Mouse (Mus musculus) A20 (cell line): ENCODE results near the gene Gm28308.

ENCODE experiments used
- DNase-seq: peaks from one replicate; pipeline ENCODE4 v3.0.0-alpha.2; 2011; ENCODE audit warnings: low read depth, low spot score

Gm28308 gene

DNA sequence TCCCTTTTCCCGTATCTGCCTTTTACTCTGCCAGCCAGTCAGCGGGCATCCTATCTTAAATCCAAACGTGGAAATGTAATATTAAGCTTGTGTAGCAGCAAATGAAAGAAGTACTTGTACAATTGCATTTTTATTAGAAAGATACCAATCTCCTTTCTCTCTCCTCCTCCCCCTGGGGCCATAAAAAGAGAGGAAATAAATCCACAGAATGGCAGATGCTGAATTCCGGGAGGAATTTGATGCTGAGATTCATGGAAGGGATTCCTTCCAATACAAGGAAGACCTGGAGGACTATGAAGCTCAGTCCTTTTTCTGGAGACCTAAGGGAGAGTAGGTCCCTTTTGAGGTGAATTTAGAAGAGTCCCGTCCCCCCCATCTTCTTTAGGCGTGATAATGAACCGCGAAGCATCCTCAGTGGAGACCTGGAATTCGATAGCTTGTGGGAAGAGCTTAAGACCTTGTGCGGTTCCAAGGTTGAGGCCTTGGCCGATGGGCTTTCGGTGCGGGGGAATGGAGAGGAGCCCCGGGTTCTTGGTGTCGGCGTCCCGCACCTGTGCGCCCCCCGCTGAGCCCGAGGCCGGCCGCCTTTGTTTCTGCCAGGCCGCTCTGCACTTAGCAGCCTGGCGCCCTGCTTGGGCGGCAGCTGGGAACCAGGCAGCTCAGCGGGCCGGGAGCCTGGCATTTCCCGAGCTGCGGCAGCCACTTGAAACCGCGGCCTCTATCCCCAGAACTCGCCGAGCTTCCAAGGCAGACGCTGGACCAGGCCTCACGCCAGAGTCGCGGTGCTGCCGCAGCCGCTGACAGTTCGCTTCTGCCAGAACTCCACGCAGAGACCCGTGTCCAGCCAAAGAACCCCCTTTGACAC is 44.7 kb downstream of the Gm28308 start:
- DNase-seq: no peak

DNA sequence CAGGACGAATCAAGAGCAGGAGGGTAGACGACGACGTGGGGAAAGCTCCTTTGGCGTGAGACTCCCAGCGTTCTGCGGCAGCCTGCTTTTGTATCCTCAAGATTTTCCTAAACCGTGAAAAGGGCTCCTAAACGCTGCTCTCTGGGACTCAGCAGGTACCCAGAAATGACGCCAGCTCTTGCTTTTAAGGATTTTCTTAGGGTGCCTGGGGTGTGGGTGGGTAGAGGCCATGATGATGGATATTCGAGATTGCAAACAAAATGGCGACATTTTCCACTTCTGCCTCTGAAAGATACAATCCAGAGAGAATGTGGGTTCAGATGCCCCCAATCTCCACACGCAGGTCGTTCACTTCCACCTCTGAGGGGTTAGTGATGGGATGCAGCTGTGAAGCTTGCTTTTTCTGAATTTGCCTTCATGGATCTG is 45.4 kb downstream of the Gm28308 start:
- no peak for DNase-seq

DNA sequence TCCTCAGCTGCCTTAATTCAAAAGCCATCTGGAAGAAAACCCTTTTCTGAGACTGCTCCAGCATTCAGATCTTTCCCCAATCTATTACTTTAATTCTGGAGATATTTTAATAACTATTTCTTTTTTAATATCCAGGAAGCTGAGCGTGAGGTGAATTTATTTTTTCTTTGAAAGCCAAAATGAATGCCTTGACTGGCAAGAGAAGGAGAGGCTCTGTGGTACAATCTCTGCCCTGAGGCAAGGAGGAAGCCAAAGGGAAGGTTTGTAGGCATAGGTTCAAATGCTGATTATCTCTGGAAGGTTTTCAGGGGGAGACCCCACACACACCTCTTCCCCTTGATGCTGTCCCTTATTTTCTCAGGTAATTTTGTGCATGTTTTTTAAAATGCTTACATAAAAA is 46.0 kb downstream of the Gm28308 start:
- no peak for DNase-seq

DNA sequence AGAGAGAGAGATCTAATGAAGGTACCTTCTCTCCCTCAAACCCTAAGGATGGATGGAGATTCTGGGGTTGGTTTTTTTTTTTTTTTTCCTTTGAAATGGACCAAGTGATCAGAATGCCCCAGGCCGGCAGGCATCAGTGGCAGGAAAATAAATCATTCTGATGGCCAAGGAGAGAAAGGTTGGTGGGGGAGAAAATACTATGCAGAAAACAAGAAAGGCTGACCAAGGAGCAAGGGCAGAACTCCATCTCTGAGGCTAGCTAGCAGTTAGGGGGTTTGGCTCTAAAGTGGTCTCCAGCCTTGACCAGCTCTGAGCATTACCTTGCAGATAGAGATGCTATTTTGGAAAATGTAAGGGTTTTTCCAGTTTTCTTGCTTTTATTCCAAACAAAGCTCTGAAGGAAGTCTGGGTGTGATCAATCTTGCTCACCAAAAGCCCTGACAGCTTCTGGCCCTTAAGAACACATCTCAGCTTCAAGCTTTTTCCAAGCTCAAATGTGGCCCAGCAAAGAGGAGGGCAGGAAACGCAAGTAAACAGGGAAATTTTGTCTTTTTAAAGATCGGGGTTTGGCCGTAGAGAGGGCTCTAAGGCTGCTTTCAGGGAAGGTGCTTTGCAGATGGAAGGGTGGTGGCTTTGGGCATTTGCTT is 46.6 kb downstream of the Gm28308 start:
- no peak for DNase-seq

DNA sequence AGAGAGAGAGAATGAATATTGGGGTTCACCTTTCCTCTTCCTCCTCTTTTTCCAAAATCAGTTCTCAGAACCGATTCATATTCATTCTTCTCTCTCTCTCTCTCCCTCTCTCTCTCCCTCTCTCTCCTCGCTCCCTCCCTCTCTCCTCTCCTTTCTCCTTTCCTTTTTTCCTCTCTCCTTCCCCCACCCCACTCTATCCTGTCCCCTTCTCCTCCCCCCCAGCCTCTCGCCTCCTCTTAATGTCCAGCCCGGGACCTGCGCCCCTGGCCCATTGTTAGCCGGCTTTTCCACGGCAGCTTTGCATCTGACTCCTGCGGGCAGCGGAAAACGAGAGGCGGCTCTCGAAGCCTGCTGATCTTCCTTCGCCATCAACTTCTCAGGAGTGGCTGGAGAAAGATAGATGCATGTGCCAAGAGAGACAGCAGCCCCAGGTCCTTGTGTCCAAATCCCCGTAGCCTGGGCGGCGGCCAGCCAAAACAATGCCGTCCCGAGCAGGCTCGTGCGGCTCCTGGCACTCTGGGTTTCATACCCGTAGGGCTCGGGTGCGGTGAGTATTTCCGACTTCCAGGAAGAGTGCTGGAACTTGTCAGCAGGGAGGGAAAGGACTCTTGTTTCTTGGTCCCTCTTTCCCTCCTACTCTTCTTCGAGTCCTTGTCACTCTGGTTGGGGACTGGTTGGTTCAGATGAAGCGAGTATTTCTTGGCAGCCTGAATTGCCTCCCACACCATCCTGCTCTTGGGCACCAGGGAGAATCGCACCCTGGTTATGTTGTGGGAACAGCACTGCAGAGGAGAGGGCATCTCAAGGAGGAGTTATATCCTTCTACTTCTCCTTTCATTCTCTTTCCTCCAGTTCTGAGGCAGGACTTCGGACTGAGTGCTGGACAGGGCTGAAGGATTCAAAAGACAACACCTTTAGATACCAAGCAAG is 47.4 kb downstream of the Gm28308 start:
- DNase-seq: no peak

DNA sequence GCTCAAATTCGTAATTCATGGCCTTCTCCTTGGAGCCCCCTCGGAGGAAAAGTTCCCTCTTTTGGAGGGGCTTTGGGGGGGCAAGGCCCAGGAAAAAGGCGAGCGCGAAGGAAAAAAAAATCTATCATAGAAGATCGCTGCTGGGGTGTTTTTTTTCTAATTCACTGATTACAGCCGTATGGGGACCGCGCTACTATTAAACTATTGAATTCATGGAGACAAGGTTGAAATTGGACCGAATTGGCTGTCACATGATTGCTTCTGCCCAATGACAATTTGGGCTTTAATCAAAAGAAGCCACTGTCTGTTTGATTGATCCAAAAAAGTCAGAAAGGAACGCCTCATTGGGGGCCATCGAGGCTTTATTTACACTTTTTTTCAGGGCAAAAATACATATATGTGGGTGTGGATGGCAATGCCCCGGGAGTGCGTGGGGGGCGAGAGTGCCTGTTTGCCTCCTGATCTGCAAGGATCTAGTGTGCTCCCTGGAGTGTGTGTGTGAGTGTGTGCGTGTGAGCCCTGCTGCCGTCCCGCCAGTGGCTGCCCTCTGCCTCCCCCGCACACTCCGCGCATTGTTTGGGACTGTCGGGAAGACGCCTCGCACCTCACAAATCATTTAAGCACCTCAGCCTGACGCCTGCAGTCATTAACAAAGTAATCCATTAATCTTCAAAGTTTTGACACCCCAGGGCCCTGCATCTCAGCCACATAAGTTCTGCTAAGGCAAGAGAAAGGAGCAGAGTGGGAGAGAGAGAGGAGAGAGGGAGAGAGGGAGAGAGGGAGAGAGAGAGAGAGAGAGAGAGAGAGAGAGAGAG is 48.3 kb downstream of the Gm28308 start, which contains the start of gene Hoxa2:
Hoxa2 (minus strand) TSS at position 206 of the 815 bp plus-strand sequence.
- no peak for DNase-seq

DNA sequence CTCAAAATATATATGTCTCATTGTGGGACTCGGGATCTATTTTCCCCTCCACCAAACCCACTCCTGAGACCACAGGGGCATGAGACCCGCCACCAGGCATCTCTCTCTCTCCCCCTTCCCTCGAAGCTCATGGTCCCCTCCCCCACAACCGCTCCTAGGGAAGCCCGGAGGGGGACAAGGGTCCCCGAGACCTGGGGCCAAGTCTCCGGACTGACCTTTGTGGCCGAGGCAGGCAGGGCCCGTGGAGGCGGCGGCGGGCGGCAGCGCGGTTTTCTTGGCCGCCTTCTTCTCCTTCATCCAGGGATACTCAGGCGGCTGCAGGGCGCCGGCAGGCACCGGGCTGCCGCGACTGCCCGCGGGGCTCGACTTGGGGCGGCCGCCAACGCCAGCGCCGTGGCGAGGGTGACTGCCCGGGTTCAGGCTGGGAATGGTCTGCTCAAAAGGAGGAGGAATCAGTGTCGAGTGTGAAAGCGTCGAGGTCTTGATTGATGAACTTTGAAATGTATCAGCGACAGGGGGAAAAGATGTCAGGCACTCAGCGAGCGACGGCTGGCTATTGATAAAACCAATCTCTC is 49.0 kb downstream of the Gm28308 start:
- DNase-seq: no peak

DNA sequence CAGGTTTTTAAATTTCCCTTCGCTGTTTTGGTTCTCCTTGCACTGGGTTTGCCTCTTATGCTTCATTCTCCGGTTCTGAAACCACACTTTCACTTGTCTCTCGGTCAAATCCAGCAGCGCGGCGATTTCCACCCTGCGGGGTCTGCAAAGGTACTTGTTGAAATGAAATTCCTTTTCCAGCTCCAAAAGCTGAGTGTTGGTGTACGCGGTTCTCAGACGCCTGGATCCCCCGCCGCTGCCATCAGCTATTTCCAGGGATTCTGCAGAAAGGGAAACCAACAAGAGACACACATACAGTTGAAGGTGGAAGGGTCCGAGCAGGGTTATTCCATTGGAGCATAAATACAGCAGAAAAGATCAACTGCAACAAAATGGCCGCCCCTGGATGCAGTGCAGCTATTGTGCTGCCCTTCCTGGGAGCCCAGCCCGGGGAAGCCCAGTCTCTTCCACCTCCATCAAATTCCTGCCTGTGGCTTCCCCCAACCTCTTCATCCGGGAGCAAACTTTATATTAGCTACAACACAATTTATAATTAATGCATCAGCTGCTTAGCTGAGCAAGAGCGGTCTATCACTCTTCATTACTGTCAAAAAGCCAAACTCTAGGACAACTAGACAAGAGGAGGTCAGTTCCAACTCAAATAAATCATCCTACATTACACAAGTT is 49.6 kb downstream of the Gm28308 start:
- DNase-seq: no peak

DNA sequence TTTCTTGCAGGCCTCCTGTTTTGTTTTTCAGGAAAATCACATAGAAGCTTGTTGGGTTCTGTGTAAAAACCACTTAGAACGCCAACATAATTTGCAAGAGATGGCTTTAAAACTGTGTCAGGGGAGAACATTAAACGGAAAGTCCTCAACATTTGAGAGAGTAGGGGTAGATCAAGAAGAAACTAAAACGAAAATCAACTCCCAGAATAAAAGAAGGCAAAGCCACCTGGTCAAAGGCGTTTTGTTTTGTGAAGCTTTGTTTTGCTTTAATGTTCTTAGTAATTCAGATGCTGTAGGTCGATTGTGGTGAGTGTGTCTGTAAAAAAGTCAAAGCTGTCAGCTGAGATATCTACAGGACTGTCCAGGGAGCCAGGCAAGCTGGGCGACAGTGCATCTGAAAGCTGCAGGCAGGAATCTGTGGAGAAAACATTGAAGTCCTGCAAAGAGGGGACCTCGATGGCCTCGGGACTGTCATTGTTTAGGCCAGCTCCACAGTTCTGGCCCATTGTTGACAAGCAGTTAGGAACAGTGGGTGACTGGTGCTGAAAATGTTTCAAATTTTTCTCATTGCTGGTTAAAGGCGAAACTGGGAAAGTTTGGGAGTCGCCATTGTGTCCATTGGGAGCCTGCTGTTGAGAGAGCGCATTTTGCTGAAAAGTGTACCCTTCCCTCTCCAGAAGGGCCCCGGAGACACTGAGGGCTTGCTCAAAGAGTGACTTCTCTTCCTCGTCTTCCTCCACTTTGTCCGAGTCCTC is 50.4 kb downstream of the Gm28308 start:
- no peak for DNase-seq

DNA sequence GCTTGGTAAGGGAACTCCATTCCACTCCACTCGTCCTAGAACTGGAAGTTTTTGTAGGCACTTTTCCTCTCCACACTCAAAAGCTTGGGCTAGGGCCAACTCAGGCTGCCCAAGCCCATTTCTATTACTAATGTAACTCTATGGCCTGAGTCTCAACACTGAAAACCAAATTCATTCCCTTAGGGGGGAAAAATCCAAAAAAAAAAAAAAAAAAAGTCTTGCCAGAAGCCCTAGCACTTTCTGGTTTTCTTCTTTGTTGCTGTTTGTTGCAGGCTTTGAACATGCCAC is 51.1 kb downstream of the Gm28308 start:
- DNase-seq: no peak

DNA sequence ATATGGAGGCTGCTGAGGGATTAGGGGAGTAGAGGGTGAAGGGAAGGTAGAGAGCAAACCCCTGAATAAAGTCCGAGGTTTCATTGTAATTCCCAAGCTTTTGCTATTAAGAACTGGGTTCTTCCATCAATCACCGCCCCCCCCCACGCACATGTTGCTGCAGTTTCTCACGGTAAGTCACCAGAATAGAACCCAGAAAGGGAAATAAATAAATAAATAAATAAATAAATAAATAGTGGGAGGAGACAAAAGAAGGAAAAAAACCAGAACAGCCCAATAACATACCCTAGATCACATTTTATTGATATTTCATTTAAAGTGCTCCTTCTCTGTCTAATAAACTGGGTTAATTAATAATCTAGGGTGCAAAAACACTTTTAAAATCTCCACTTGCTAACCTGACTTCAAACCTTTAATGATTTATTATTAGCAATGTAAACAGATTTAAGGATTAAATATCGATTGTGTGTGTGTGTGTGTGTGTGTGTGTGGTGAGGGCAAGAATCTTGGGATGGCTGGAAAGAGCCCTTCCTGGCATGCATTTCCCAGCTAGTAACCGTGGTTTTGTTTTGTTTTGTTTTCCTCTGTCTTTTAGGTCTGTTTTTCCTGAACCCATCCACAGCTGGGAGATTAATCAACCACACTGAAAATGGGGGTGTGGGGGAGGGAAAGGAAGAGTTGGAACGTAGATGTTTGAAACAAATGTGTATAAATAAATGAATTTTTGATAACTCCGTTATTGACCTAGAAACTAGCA is 51.6 kb downstream of the Gm28308 start:
- DNase-seq: no peak

DNA sequence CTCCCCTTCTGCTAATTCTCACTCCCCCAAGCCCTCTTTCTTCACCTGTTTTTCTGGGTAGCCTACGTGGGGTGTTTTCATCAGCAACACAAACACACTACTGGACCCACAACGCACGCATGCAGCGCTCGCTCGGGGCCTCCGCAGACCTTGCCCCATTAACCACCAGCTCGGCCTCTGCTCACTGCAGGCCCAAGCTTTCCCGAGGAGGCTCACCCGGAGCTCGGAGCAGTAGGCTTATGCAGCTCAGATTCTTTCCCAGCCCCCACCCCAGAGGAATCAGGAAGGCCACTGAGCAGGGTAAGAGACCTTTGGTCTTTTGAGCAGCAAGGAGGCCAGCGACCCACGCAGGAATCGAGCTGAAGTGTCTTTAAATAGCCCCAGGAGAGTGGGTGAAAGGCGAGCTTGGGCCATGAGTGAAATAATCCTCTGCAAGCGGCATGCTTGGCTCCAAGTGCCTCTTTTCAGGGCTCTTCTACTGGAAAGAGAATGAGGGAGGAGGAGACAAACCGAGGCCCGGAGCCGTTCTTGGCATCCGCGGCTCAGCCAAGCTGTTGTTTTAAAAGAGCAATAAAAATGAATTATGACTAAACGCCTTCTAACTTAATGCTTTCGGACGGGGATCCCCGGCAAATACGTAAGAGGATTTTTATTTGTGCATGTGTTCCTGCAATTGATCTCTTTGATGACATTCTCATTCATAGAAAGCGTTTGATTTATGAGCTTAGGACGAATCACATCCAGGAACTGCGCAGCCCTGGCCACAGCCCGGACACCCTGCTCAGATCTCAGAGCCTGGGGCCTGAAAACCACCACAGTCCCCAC is 52.4 kb downstream of the Gm28308 start:
- no peak for DNase-seq

DNA sequence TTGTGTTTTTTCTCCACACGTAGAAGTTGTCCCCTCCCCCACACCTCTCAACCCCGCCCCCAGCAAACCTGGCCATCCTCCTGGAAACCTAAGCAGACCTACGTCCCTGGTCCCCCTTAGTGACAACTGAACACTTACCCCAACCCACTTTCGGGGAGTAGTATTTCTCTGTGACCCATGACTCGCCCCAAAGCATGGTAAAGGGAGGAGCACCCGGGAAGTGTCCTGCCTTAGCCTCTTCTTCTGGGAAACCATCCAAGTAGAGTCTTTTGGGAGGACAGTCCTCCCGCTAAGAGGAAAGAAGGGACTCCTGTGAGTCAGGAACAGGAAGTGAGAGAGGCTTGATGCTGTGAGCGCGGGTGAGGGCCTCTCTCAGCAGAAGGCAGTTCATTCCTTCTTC is 53.2 kb downstream of the Gm28308 start:
- peak; percentile 87 for DNase-seq

DNA sequence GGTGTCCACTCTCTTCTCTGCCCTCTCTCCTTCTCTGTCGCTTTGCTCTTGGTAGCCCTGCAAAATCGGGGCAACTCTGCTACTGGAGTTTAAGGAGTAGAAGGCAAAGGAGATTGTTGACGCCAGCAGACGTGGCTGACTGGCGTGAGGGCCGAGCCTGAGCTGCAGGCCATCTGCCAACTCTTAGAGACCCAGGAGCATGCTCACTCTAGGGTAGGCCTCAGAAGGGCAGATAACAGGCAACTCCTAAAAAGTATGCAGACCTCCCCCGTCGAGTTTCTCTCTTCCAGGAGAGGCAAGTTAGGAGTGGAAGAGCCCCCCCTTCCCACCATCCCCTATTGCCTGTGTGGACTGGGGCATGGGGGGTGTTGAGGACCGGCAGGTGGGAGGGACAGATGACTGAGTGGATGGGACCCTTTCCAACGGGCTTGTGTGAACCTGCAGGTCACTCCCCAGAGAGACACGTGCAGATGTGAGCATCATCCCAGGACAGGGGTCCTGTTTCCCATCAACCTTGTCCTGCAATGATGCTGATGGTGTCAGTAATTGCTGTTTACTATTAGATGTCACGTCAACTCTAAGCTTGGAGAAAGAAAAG is 53.9 kb downstream of the Gm28308 start:
- peak; percentile 74 for DNase-seq

DNA sequence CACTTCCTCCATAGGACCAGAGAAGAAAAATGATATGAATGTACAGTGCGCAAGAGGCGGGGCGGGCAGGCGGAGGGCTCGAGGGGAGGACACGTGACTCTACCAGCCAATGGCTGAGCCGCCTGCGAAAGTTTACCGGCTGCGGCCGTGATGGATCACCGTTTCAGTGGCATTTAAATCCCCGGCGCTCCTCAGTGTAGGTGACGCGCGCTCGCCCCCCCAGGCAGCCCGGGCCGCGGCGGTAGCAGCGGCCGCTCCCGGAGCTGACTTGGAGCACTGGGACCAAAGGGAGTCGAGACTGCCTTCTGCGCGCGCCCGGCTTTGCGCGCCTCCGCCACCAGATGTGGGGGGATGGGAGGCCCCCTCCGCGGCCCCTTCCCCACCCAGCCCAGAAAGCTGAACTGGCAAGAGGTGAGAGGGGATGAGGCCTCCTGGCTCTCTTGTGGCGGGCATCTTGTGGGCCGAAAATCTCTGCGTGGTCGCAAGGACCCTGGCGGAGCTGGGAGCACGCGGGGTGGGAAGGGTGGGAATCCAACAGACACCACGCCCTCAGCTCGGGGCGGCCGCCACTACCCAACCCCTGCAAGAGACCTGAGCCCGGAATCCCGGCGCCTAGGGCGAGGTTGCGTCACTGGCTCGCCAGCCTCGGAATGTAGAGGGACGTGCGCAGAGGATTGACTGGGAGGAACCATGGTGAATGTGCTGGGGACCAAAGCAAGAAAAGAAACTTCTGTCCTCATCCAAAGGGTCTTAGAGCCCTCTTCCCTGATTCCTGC is 54.7 kb downstream of the Gm28308 start, which contains the start of gene Hoxa1:
Hoxa1 (minus strand) TSS at position 42 of the 776 bp plus-strand sequence.
- peak; percentile 95 for DNase-seq

DNA sequence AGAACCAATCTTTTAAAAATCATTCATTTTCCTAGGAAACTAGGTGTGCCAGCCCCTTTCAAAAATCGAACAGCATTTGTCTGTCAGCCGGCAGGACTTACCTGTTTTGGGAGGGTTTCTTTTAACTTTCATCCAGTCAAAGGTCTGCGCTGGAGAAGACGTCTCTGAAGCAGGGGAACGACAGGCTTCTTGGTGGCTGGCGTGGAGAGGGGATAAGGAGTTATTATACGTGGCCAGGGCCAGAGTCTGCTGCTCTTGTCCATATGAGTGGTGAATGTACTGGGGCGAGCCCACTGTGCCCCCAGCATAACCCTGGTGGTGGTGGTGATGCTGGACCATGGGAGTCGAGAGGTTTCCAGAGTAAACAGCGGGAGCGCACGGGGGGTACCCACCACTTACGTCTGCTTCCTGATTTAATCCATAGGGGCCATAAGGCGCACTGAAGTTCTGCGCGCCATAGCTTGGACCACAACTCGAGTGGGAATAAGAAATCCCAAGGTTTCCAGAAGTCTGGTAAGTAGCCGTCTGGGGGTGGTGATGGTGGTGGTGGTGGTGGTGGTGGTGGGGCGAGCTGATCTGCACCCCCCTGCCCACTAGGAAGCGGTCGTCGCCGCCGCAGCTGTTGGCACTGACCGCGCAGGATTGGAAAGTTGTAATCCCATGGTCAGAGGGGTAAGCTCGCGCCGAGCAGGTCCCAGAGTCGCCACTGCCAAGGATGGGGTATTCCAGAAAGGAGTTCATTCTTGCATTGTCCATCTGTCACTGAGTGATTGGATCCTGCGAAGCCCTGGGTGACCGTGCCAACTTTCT is 55.5 kb downstream of the Gm28308 start:
- no peak for DNase-seq
